Mouse (Mus musculus): Measurements from ENCODE around the gene Zfyve27. TPM values are rescaled to one million over a fixed set of nuclear protein-coding genes. Genes with fewer than 3 reads are reported as not detected.
A peak's percentile ranks its signal among the peaks of the same experiment; 100 is the strongest.

Gene Zfyve27
- 59.5 TPM for polyA plus RNA-seq (2021)

- in situ Hi-C loops (cut with MboI; ENCODE audit: low pct_unique_long_range_greater_than_20kb): no loop called here
Observed at GRCm38 (mm10) chr19:42163764-42164163, at the start of gene Zfyve27. Gene Zfyve27, plus strand, starts transcription at chr19:42163951.

GRCm38 (mm10) chr19:42115783-42116335, 47.9 kb upstream of the Zfyve27 start:
- ATAC-seq: no peak
- no peaks in the 10 kb centered on the region for H3K27me3 ChIP-seq
- DNase-seq (ENCODE audit: low read depth, low spot score): no peak
- TF ChIP-seq CTCF (IDR thresholded peaks at IDR 0.05): no peak
- in situ Hi-C loops (cut with MboI; ENCODE audit: low pct_unique_long_range_greater_than_20kb): no loop called here
- ChIA-PET POLR2A (interaction anchor here (0.5 kb wide), 1 partner anchor 96 kb away, joined by 5 read pairs; no protein-coding TSS in a partner anchor), CTCF (no interaction called here)

More at GRCm38 (mm10) chr19:42163764-42164163, at the start of gene Zfyve27:
- ATAC-seq: no peak
- ChIA-PET CTCF (interaction anchor here (0.9 to 9.1 kb wide), 3 partner anchors 13 to 128 kb away, joined by 6 to 97 read pairs (median 11); partner anchors contain the start of gene Ankrd2), POLR2A (no interaction called here)
- DNase-seq (ENCODE audit: low read depth, low spot score): no peak
- TF ChIP-seq CTCF (IDR thresholded peaks at IDR 0.05): no peak
- peaks cover 3% of the 10 kb centered on the region for H3K27me3 ChIP-seq

GRCm38 (mm10) chr19:42118142-42118541, 45.6 kb upstream of the Zfyve27 start:
- POLR2A ChIA-PET: interaction anchor here (1.0 to 1.2 kb wide), 2 partner anchors 9 to 19 kb away, joined by 4 to 5 read pairs; no protein-coding TSS in a partner anchor
- TF ChIP-seq CTCF (IDR thresholded peaks at IDR 0.05): no peak
- no peaks in the 10 kb centered on the region for H3K27me3 ChIP-seq
- CTCF ChIA-PET: interaction anchor here (1.3 to 1.7 kb wide), 5 partner anchors 8 to 83 kb away, joined by 3 to 4 read pairs (median 3); no protein-coding TSS in a partner anchor
- DNase-seq (ENCODE audit: low read depth, low spot score): no peak
- no peak for ATAC-seq
- in situ Hi-C loops (cut with MboI; ENCODE audit: low pct_unique_long_range_greater_than_20kb): no loop called here

- ATAC-seq (no peak), DNase-seq (ENCODE audit: low read depth, low spot score) (no peak)
- in situ Hi-C loops (cut with MboI; ENCODE audit: low pct_unique_long_range_greater_than_20kb): no loop called here
- ChIA-PET POLR2A (interaction anchor here (1.2 kb wide), 1 partner anchor 20 kb away, joined by 4 read pairs; no protein-coding TSS in a partner anchor), CTCF (interaction anchor here (1.3 to 1.7 kb wide), 4 partner anchors 11 to 83 kb away, joined by 3 to 4 read pairs (median 3); no protein-coding TSS in a partner anchor)
- no peak for TF ChIP-seq CTCF (IDR thresholded peaks at IDR 0.05)
- no peaks in the 10 kb centered on the region for H3K27me3 ChIP-seq
Observed at GRCm38 (mm10) chr19:42118596-42118995, 45.2 kb upstream of the Zfyve27 start.

- no peak for TF ChIP-seq CTCF (IDR thresholded peaks at IDR 0.05)
- DNase-seq (ENCODE audit: low read depth, low spot score) (no peak), ATAC-seq (no peak)
- ChIA-PET POLR2A (no interaction called here), CTCF (interaction anchor here (0.9 kb wide), 1 partner anchor 31 kb away, joined by 3 read pairs; no protein-coding TSS in a partner anchor)
- H3K27me3 ChIP-seq: no peaks in the 10 kb centered on the region
- in situ Hi-C loops (cut with MboI; ENCODE audit: low pct_unique_long_range_greater_than_20kb): no loop called here
Observed at GRCm38 (mm10) chr19:42120451-42120850, 43.3 kb upstream of the Zfyve27 start.

DNA sequence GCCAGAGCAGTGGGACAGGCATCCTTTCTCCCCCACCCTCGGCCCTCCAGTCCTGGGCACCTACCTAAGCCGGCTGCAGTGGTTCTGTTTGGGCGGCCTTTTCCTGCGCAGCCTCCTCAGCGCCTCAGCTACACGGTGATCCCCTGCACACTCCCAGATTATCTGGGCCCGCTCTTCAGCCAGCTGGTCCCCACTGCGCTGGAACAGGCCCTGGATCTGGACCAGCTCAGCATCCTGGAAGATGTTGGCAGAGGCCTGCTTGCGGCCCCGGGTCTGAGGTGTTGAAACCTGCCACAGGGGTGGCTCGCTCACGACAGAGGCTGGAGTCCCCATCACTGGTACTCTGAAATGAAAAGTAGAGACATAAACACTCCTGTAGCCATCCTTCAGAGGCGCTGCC, 39.1 kb upstream of the Zfyve27 start:
- ChIA-PET POLR2A (no interaction called here), CTCF (interaction anchor here (1.1 kb wide), 1 partner anchor 20 kb away, joined by 3 read pairs; no protein-coding TSS in a partner anchor)
- TF ChIP-seq CTCF (IDR thresholded peaks at IDR 0.05): no peak
- no peaks in the 10 kb centered on the region for H3K27me3 ChIP-seq
- ATAC-seq (no peak), DNase-seq (ENCODE audit: low read depth, low spot score) (no peak)
- in situ Hi-C loops (cut with MboI; ENCODE audit: low pct_unique_long_range_greater_than_20kb): no loop called here

DNA sequence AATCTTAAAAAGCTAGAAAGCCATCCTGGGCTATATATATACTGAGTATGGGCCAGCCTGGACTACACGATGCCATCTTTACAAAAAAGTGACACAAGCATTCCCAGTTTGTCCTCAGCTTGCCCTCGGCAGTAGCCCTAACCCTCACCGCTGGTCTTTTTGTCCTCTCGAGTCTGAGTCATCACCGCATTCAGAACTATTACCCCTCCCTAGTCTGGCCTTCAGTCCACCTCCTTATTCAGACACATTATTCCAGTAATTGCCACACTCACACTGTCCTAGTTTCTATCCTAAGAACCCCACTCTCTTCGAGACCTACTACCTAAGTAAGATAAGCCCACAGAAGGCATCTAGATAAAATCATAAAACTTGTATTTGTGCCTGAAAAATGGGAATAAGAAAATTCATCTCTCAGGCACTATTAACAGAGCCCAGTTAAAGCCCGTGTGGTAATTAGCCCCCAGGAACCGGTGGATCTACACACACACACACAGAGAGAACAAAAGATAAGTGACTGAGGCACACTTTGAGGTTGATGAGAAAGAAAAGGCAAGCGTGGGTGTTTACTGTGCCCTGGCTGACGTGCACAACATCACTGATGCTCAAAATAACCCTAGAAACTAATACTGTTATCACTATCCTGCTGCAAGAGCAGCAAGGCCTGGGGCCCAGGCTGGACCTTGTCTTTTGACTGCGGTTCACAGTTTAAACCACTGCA, 38.1 kb upstream of the Zfyve27 start:
- ChIA-PET CTCF (interaction anchor here (0.9 to 1.3 kb wide), 2 partner anchors 8 to 40 kb away, joined by 3 to 4 read pairs; no protein-coding TSS in a partner anchor), POLR2A (no interaction called here)
- H3K27me3 ChIP-seq: no peaks in the 10 kb centered on the region
- ATAC-seq (no peak), DNase-seq (ENCODE audit: low read depth, low spot score) (no peak)
- no peak for TF ChIP-seq CTCF (IDR thresholded peaks at IDR 0.05)
- in situ Hi-C loops (cut with MboI; ENCODE audit: low pct_unique_long_range_greater_than_20kb): no loop called here

- no peak for DNase-seq (ENCODE audit: low read depth, low spot score)
- ChIA-PET CTCF (interaction anchor here (0.9 to 6.8 kb wide), 3 partner anchors 9 to 39 kb away, joined by 3 to 49 read pairs (median 4); no protein-coding TSS in a partner anchor), POLR2A (interaction anchor here (0.5 to 1.7 kb wide), 2 partner anchors 8 to 1449 kb away, joined by 5 read pairs; no protein-coding TSS in a partner anchor)
- H3K27me3 ChIP-seq: no peaks in the 10 kb centered on the region
- in situ Hi-C loops (cut with MboI; ENCODE audit: low pct_unique_long_range_greater_than_20kb): no loop called here
- ATAC-seq: no peak
- no peak for TF ChIP-seq CTCF (IDR thresholded peaks at IDR 0.05)
Observed at GRCm38 (mm10) chr19:42126219-42126605, 37.5 kb upstream of the Zfyve27 start.

- ChIA-PET POLR2A (interaction anchor here (1.7 kb wide), 1 partner anchor 9 kb away, joined by 5 read pairs; no protein-coding TSS in a partner anchor), CTCF (interaction anchor here (0.8 to 6.8 kb wide), 5 partner anchors 13 to 91 kb away, joined by 3 to 49 read pairs (median 4); partner anchors contain the start of gene Ankrd2)
- ATAC-seq (no peak), DNase-seq (ENCODE audit: low read depth, low spot score) (no peak)
- H3K27me3 ChIP-seq: no peaks in the 10 kb centered on the region
- no peak for TF ChIP-seq CTCF (IDR thresholded peaks at IDR 0.05)
- in situ Hi-C loops (cut with MboI; ENCODE audit: low pct_unique_long_range_greater_than_20kb): no loop called here
Observed at GRCm38 (mm10) chr19:42127024-42127423, 36.7 kb upstream of the Zfyve27 start.

- ChIA-PET CTCF (interaction anchor here (1.2 to 6.8 kb wide), 7 partner anchors 15 to 93 kb away, joined by 3 to 49 read pairs (median 4); partner anchors contain the start of gene Ankrd2), POLR2A (interaction anchor here (0.9 to 1.3 kb wide), 3 partner anchors 16 to 38 kb away, joined by 3 to 4 read pairs (median 3); partner anchors contain the start of gene Pi4k2a)
- in situ Hi-C loops (cut with MboI; ENCODE audit: low pct_unique_long_range_greater_than_20kb): no loop called here
- H3K27me3 ChIP-seq: no peaks in the 10 kb centered on the region
- ATAC-seq (peak; percentile 8), DNase-seq (ENCODE audit: low read depth, low spot score) (no peak)
- no peak for TF ChIP-seq CTCF (IDR thresholded peaks at IDR 0.05)
Observed at GRCm38 (mm10) chr19:42128052-42128740, 35.6 kb upstream of the Zfyve27 start.

Measured in Patski (cell line).